Mouse (Mus musculus) lung, postnatal 0 days (tissue): ENCODE results near the gene Hist1h1d. TPM values are rescaled to one million over a fixed set of nuclear protein-coding genes. Genes with fewer than 3 reads are reported as not detected.

Experiments used
- ATAC-seq: fragments of 200-750 bp; cut with Nextera tagmentation; 2 replicates; pipeline ENCODE4 v1.8.0; 2017; ENCODE audit warnings: moderate library complexity
- DNase-seq: peaks from one replicate; pipeline ENCODE4 v3.0.0-alpha.2; 2016; ENCODE audit warnings: low spot score
- H3K27ac ChIP-seq: fragments of 300-500 bp; sonication (generic); 2 replicates; pipeline ENCODE4 v1.5.1; 2014; ENCODE audit warnings: antibody characterized with exemption, mild to moderate bottlenecking, low read length, mixed read lengths
- H3K27me3 ChIP-seq: fragments of 300-500 bp; sonication (generic); replicated peaks from 2 replicates; pipeline ENCODE4 v1.6.1; 2014; ENCODE audit warnings: low read length, mixed read lengths; ENCODE audit not compliant: insufficient read depth
- H3K36me3 ChIP-seq: fragments of 300-500 bp; sonication (generic); 2 replicates; pipeline ENCODE4 v1.6.1; 2014; ENCODE audit warnings: low read length, mixed read lengths; ENCODE audit not compliant: insufficient read depth
- H3K4me1 ChIP-seq: fragments of 300-500 bp; sonication (generic); 2 replicates; pipeline ENCODE4 v1.6.1; 2014; ENCODE audit warnings: antibody characterized with exemption, low read depth, low read length, mixed read lengths; ENCODE audit not compliant: insufficient read depth
- H3K4me2 ChIP-seq: fragments of 300-500 bp; sonication (generic); replicated peaks from 2 replicates; pipeline ENCODE4 v1.6.1; 2014; ENCODE audit warnings: low read depth, mild to moderate bottlenecking, low read length, moderate library complexity, mixed read lengths
- H3K4me3 ChIP-seq: fragments of 300-500 bp; sonication (generic); 2 replicates; pipeline ENCODE4 v1.5.1; 2014; ENCODE audit warnings: low read depth, low read length
- H3K9ac ChIP-seq: fragments of 300-500 bp; sonication (generic); replicated peaks from 2 replicates; pipeline ENCODE4 v1.6.1; 2014; ENCODE audit warnings: low read depth, mild to moderate bottlenecking
- H3K9me3 ChIP-seq: fragments of 300-500 bp; sonication (generic); 2 replicates; pipeline ENCODE4 v1.6.1; 2016; ENCODE audit warnings: low read length, mixed read lengths
- CTCF ChIP-seq: IDR thresholded peaks from 2 replicates; pipeline ENCODE4 v1.5.1; 2016; ENCODE audit warnings: antibody characterized with exemption, mild to moderate bottlenecking
- EP300 ChIP-seq: IDR thresholded peaks from 2 replicates; pipeline ENCODE4 v1.6.1; 2016; ENCODE audit warnings: antibody characterized with exemption, mild to moderate bottlenecking, control low read depth
- WGBS: fragments of 180-500 bp; shearing (Covaris S2); extraction: QIAGEN DNeasy Blood & Tissue Kit; methylation state at CpG from one replicate; pipeline ENCODE4 v1.1.7; 2014; 5-methylcytosine and 5-hydroxymethylcytosine counted together
- polyA plus RNA-seq: library from polyadenylated mRNA; unstranded; fragments of >200 nt; fragmentation: Nextera tagmentation; extraction: Ambion mirVana; gene quantifications from 2 replicates; pipeline ENCODE4 v1.2.1, GENCODE M21; 2015

Hist1h1d gene
- polyA plus RNA-seq, 1 experiment from 2014 or later = 0.11 TPM

DNA sequence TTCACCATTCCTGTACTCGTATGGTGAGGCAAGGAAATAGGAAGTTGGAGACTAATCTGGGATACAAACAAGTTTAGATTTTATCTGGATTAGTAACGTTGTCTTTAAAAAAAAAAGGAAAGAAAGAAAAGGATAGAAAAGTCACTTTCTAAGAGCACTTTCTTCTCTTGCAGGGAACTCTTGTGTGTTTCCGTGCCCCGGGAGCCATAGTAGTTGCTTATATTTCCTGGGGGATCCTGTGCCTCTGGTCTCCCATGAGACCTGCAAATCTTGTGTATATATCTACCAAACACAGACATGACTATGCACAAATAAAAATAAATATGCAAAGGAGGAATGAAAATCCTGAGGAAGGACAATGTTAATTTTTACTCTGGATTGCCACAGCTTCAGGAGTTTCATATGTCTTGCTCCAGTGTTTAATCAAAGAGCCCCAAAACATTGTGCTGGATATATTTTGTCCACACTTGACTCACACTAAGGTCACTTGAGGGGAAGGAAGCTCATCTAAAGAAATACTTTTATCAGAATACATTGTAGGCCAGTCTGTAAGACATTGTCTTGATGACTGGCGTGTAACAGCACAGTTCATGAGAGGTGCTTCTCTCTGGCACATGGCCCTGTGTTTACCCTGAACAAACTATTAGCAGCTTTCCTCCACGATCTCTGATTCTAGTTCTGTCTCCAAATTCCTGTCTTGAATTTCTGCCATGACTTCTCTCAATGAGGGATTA, 24.0 kb downstream of the Hist1h1d start:
- no peaks in the 10 kb centered on the region for H3K9me3 ChIP-seq

DNA sequence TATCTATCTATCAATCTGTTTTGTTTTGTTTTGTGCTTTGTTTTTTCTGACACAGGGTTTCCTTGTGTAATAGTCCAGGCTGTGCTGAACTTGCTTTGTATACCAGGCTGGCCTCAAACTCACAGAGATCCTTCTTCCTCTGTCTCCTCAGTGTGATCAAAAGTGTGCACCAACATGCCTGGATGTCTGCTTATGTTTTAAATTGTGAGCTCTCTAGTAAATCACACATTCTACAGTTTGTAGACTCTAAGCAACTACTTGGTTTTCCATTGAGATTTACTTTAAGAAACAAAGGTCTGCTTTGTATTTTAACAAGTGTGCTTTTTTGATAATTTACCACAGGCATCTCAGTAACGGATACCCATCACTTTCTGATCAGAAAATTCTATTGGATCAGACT, 24.8 kb downstream of the Hist1h1d start:
- H3K4me2 ChIP-seq = no peak overlapping the region
- 96% methylated on average over 1 of the region's 1 CpGs for WGBS
- H3K27me3 ChIP-seq = no peaks in the 10 kb centered on the region
- ATAC-seq (no peak), DNase-seq (no peak)
- no peak overlapping the region for H3K27ac ChIP-seq
- TF ChIP-seq EP300 (no peak), CTCF (no peak)
- peaks cover 8% of the 10 kb centered on the region for H3K4me1 ChIP-seq
- no peaks in the 10 kb centered on the region for H3K36me3 ChIP-seq
- H3K9ac ChIP-seq = no peak overlapping the region
- no peaks in the 10 kb centered on the region for H3K9me3 ChIP-seq
- no peak overlapping the region for H3K4me3 ChIP-seq

More for the DNA sequence above, 24.0 kb downstream of the Hist1h1d start:
- H3K27me3 ChIP-seq = no peaks in the 10 kb centered on the region
- TF ChIP-seq EP300 = no peak
- no peak for TF ChIP-seq CTCF
- H3K4me1 ChIP-seq = peaks cover 11% of the 10 kb centered on the region; the same call in 1 of the 2 replicates
- DNase-seq (peak; percentile 10), ATAC-seq (no peak)
- H3K4me2 ChIP-seq = peak overlapping the region; percentile 57
- H3K9ac ChIP-seq = no peak overlapping the region
- no peak overlapping the region for H3K27ac ChIP-seq
- peak overlapping the region; percentile 35; the same call in 1 of the 2 replicates for H3K4me3 ChIP-seq
- WGBS = 22% methylated on average over 6 of the region's 6 CpGs
- H3K36me3 ChIP-seq = no peaks in the 10 kb centered on the region

DNA sequence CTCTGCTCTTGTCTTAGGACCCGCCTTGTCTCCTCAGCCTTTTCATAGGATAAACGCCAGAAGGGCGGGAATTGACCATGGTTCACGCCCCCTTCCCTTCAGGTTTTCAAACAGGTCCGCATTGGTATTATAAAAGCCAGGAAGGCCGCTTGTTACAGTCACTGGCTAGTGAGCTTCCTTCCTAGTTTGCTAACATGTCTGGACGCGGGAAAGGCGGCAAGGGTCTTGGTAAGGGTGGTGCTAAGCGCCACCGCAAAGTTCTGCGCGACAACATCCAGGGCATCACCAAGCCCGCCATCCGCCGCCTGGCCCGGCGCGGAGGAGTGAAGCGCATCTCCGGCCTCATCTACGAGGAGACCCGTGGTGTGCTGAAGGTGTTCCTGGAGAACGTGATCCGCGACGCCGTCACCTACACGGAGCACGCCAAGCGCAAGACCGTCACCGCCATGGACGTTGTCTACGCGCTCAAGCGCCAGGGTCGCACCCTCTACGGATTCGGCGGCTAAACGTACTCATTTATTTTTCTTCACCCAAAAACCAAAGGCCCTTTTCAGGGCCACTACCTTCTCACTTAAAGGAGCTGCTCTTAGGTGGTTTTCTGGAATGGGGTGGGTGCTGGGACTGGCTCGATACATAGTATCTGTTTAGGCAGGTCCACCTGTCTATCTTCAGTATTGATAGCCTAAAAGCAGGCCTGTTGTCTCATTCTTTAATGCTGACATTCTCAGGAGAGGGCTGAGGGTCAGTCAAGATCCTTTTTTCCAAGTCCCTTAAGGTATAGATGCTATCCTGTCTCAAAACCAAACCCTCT, 28.6 kb downstream of the Hist1h1d start, which contains the start of gene Hist1h4d:
Gene Hist1h4d (plus strand): TSS at position 191 of the 811 bp plus-strand sequence.
- WGBS = under 1% methylated on average over 39 of the region's 43 CpGs
- peak; percentile 87 for ATAC-seq
- Histone ChIP-seq H3K27me3 (no peaks in the 10 kb centered on the region), H3K27ac (peak within 1 kb of the TSS; percentile 71), H3K4me3 (peak within 1 kb of the TSS; percentile 38), H3K4me1 (peaks cover 8% of the 10 kb centered on the region), H3K36me3 (no peaks in the 10 kb centered on the region), H3K4me2 (peak within 1 kb of the TSS; percentile 53), H3K9me3 (no peaks in the 10 kb centered on the region), H3K9ac (peak within 1 kb of the TSS; percentile 52)
- TF ChIP-seq CTCF (no peak), EP300 (peak; percentile 97)
- peak; percentile 98 for DNase-seq

DNA sequence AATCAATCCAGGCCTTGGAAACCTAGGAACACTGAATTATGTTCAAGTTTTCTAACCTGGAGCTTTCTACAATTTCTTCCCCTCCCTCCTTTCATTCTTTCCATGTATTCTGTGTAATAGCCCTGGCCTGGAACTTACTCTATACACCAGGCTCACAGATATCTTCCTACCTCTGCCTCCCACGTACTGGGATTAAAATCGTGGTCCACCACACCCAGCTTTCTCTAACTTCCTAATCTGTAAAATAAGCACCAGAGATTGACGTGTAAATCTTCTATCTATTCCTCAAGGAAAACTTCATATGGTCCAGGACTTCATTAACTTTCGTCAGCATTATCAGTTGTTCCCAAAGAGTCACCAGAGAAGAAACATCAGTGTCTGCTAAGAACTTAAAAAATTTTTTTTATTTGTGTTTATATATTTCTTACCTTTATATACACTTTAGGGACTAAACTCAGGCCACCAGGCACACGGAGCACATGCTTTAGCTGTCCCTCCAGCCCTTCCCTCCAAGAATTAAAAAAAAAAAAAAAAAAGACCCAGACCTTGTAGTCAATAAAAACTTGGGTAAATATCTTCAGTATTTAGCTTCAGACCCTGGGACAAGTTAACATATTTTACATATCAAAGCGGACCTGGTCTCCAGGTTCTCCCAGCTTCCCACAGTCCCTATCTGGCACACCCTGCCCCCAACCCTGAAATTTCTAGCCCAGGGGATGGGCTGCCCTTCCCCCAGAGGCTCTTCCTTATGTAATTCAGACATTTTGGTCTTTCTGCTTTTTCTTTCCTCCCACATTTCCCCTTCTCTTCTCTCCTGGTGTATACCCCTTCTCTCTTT, 29.4 kb downstream of the Hist1h1d start:
- H3K4me1 ChIP-seq = peaks cover 10% of the 10 kb centered on the region
- no peaks in the 10 kb centered on the region for H3K27me3 ChIP-seq
- peak overlapping the region; percentile 38 for H3K4me3 ChIP-seq
- H3K4me2 ChIP-seq = peak overlapping the region; percentile 53
- peak overlapping the region; percentile 71; the same call in 1 of the 2 replicates for H3K27ac ChIP-seq
- DNase-seq (no peak), ATAC-seq (no peak)
- H3K9ac ChIP-seq = peak overlapping the region; percentile 52
- H3K9me3 ChIP-seq = no peaks in the 10 kb centered on the region
- 11% methylated on average over 6 of the region's 6 CpGs for WGBS
- no peaks in the 10 kb centered on the region for H3K36me3 ChIP-seq
- TF ChIP-seq CTCF = no peak
- no peak for TF ChIP-seq EP300

DNA sequence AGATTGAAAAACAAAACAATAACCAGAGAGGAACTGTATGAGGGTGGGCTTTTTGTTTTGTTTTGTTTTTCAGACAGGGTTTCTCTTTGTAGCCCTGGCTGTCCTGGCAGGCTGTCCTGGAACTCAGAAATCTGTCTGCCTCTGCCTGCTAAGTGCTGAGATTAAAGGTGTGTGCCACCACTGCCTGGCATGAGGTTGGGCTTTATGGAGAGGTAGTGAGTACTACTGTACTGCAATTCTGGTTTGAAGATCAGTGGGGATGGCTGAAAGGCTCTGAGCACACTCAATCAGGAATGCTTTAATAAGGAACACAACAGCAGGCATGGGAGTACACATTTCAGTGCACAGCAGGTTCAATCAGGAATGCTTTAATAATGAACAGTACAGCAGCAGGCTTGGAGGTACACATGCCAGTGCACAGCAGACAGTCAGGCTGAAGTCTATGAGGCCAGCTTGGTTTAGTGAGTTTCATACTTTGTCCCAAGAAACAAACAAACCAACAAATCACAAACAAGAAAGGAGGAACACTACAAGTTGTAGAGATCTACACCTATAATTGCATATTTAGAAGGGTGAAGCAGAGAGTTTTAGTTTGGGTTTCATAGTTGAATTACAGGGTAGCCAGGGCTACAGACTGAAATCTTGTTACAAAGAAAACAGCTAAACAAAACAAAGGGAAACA, 30.5 kb downstream of the Hist1h1d start:
- DNase-seq = no peak
- no peaks in the 10 kb centered on the region for H3K27me3 ChIP-seq
- no peak overlapping the region for H3K27ac ChIP-seq
- peaks cover 10% of the 10 kb centered on the region for H3K4me1 ChIP-seq
- ATAC-seq = no peak
- H3K4me3 ChIP-seq = no peak overlapping the region
- H3K9me3 ChIP-seq = no peaks in the 10 kb centered on the region
- no peak overlapping the region for H3K9ac ChIP-seq
- H3K4me2 ChIP-seq = no peak overlapping the region; the same call in 1 of the 2 replicates
- TF ChIP-seq CTCF = no peak
- TF ChIP-seq EP300 = no peak
- H3K36me3 ChIP-seq = no peaks in the 10 kb centered on the region
